In the genomic region with DNA sequence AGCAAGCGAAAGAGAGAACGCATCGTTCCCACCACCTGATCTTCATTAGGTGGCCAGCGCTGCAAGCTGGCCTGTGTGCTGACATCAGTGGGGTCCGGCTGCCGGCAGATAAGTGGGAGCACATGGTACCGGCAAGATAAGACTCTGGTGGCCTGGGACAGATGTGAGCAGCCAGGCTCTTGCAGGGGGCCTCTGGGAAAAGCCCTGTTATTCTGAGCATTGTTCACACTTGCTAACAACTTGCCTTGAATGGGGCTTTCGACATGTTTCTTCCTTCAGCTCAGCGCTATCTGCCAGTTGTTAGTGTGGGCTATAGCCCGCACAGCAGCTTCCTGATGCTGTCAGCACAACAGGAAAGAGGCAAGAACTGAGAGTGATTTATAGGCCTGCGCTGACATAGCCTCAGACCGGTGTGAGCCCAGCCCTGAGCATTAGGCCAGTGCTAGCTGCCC, we compare ENCODE assay signal across 9 mouse cellular contexts. TPM values are rescaled to one million over a fixed set of nuclear protein-coding genes. Genes with fewer than 3 reads are reported as not detected.
DNase-seq lines count a peak whose midpoint lies in the region; ATAC-seq lines count a peak whose summit lies in the region.
"Had no signal": no experiment of that assay in that cellular context is flagged by ENCODE, and none has a peak within 500 bp of the region (broad histone marks: within the 10 kb centered on the region; RNA-seq: fewer than 3 reads in every experiment).

No protein-coding gene starts in this region.

- H3K4me3 ChIP-seq in embryonic facial prominence, embryonic 12.5 days = no peak overlapping the region
- H3K4me3 ChIP-seq in limb, embryonic 13.5 days = no peak overlapping the region

- H3K9ac ChIP-seq in embryonic facial prominence, embryonic 12.5 days = no peak overlapping the region
- 0 out of 2 replicates have a peak overlapping the region, but pooled peaks have one; percentile 13 for H3K9ac ChIP-seq in limb, embryonic 13.5 days

- no peaks in the 10 kb centered on the region for H3K27me3 ChIP-seq in embryonic facial prominence, embryonic 12.5 days
- H3K27me3 ChIP-seq in limb, embryonic 13.5 days = peaks cover 19% of the 10 kb centered on the region

- peak; percentile 47; the same call in 1 of the 2 replicates for ATAC-seq in embryonic facial prominence, embryonic 12.5 days (ENCODE audit: insufficient number of reproducible peaks, insufficient read depth, low FRiP score, low TSS enrichment)
- no peak; the same call in 1 of the 2 replicates for ATAC-seq in limb, embryonic 13.5 days (ENCODE audit: low FRiP score, low read depth)

- H3K4me1 ChIP-seq in embryonic facial prominence, embryonic 12.5 days = peaks cover 11% of the 10 kb centered on the region
- peaks cover 11% of the 10 kb centered on the region for H3K4me1 ChIP-seq in limb, embryonic 13.5 days

- H3K9me3 ChIP-seq in embryonic facial prominence, embryonic 12.5 days = no peaks in the 10 kb centered on the region
- no peaks in the 10 kb centered on the region for H3K9me3 ChIP-seq in limb, embryonic 13.5 days

- 26% methylated on average over 12 of the region's 12 CpGs for WGBS in embryonic facial prominence, embryonic 12.5 days
- 14% methylated on average over 12 of the region's 12 CpGs for WGBS in limb, embryonic 13.5 days

- peak; percentile 54 for DNase-seq in spleen, adult 12 weeks (ENCODE audit: low spot score)
- no peak for DNase-seq in spleen, adult 18-20 months
- DNase-seq in thymus, postnatal 25 days = peak; percentile 32
- no peak for DNase-seq in right cerebral cortex, postnatal 25 days
- no peak for DNase-seq in ovary, postnatal 10 days (ENCODE audit: low spot score)
- DNase-seq in urinary bladder, postnatal 4 days (ENCODE audit: low spot score in 2 of 2) = no peak

- H3K4me2 ChIP-seq in embryonic facial prominence, embryonic 12.5 days (replicated peaks) = no peak overlapping the region; the same call in 1 of the 2 replicates
- H3K4me2 ChIP-seq in limb, embryonic 13.5 days (replicated peaks) = peak overlapping the region; percentile 40

- no peaks in the 10 kb centered on the region for H3K36me3 ChIP-seq in embryonic facial prominence, embryonic 12.5 days
- no peaks in the 10 kb centered on the region for H3K36me3 ChIP-seq in limb, embryonic 13.5 days

- peak overlapping the region; percentile 47 for H3K27ac ChIP-seq in embryonic facial prominence, embryonic 12.5 days
- H3K27ac ChIP-seq in limb, embryonic 13.5 days = no peak overlapping the region
- H3K27ac ChIP-seq: macrophage had no signal

RNA-seq across cellular contexts. Expression of gene Runx1, which starts 57.9 kb away (rescaled TPM):
- polyA plus RNA-seq in embryonic facial prominence, embryonic 12.5 days (2016; fragmentation: Nextera tagmentation; extraction: Ambion mirVana) = 13.8 and 15.8 TPM in 2 replicates
- polyA plus RNA-seq in limb, embryonic 13.5 days (2015; fragmentation: Nextera tagmentation; extraction: Ambion mirVana) = 5.1 and 5.3 TPM in 2 replicates

Comparison
In these comparisons a context has a peak if more than half of its experiments do, and no peak if none do; other contexts are left out.
1. DNase-seq: peak in spleen, adult 12 weeks (single experiment) and thymus, postnatal 25 days (single experiment); none in spleen, adult 18-20 months (0 of 2), right cerebral cortex, postnatal 25 days (single experiment), ovary, postnatal 10 days (single experiment) and urinary bladder, postnatal 4 days (0 of 2).